Mouse (Mus musculus): ENCODE measurements around the gene Efcab6. TPM values are rescaled to one million over a fixed set of nuclear protein-coding genes. Genes with fewer than 3 reads are reported as not detected.

The Efcab6 gene
- polyA plus RNA-seq, 1 experiment, result not detected

DNA sequence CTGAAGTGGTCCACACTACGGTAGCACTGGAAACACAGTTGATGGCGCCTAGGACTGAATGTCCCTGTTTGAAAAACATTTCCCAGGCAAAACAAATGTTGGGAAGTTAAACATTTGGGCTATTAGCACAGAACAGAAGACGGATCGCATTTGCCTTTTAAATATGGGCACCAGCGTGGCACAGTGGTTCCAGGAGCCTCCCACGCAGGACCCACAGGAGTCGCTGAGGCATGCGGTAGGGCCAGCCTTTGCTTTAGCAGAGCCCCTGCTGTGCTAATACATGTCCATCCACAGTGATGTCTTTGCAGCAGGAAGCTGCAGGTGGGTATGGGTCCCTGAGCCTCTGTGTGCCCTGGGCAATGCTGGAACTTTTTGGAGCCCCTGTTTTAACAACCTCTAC is 237.2 kb downstream of the Efcab6 start:
- Histone ChIP-seq H3K27me3 (ENCODE audit: control insufficient read depth, insufficient read depth, low read length, poor library complexity, severe bottlenecking) (no peaks in the 10 kb centered on the region), H3K4me1 (ENCODE audit: control insufficient read depth, insufficient read depth, low read length) (no peaks in the 10 kb centered on the region), H3K9me3 (replicated peaks; ENCODE audit: control insufficient read depth, insufficient read depth, low read length, poor library complexity, severe bottlenecking) (peaks cover 3% of the 10 kb centered on the region), H3K9ac (ENCODE audit: low read depth, poor library complexity, severe bottlenecking) (no peak overlapping the region), H3K4me3 (ENCODE audit: low read depth, low read length) (no peak overlapping the region), H3K36me3 (ENCODE audit: control insufficient read depth, insufficient read depth, low read length, poor library complexity, severe bottlenecking) (no peaks in the 10 kb centered on the region), H3K27ac (ENCODE audit: insufficient read depth, low read length) (no peak overlapping the region)
- no peak for TF ChIP-seq POLR2A (IDR thresholded peaks at IDR 0.05; ENCODE audit: insufficient read depth, low read length)
- no peak for TF ChIP-seq EP300 (IDR thresholded peaks at IDR 0.05; ENCODE audit: insufficient read depth, low read depth, low read length)
- TF ChIP-seq CTCF (IDR thresholded peaks at IDR 0.05; ENCODE audit: low read depth, low read length), result no peak

Other genes with a start within 250 kb of the Efcab6 start
- 16.2 and 17.6 TPM in 2 replicates for gene Sult4a1, start 40.4 kb upstream of the Efcab6 start, polyA plus RNA-seq (2011; ENCODE audit: insufficient read depth, insufficient read length, low read depth, missing spikeins)
- gene Pnpla5, start 57.8 kb upstream of the Efcab6 start, polyA plus RNA-seq (2011; ENCODE audit: insufficient read depth, insufficient read length, low read depth, missing spikeins), result not detected in 2 replicates
- gene Pnpla3, start 102.5 kb upstream of the Efcab6 start, polyA plus RNA-seq (2011; ENCODE audit: insufficient read depth, insufficient read length, low read depth, missing spikeins), result 0.61 and 0.68 TPM in 2 replicates
- gene Samm50, start 126.9 kb upstream of the Efcab6 start, polyA plus RNA-seq (2011; ENCODE audit: insufficient read depth, insufficient read length, low read depth, missing spikeins), result 114 and 120 TPM in 2 replicates
- 54.1 and 54.5 TPM in 2 replicates for gene Parvb, start 166.7 kb upstream of the Efcab6 start, polyA plus RNA-seq (2011; ENCODE audit: insufficient read depth, insufficient read length, low read depth, missing spikeins)

Data from ES-Bruce4 (cell line).